Mouse (Mus musculus): ENCODE measurements around the gene Gm43552.

GRCm38 (mm10) chr5:65469766-65470165 is 22.9 kb downstream of the Gm43552 start:
- TF ChIP-seq CTCF (conservative IDR thresholded peaks at IDR 0.05; ENCODE audit: low read length) (no peak), NANOG (IDR thresholded peaks at IDR 0.05; ENCODE audit: borderline replicate concordance, low read length) (no peak), POU5F1 (IDR thresholded peaks at IDR 0.05; ENCODE audit: borderline replicate concordance, low read length) (no peak)
